Mouse (Mus musculus) lung, postnatal 14 days (tissue): Measurements from ENCODE around the gene Rnf135.
"Not testable (repeated sequence)": the region's sequence is repeated elsewhere in the genome, so short reads cannot be mapped to it uniquely, and the experiment has no call there.

ENCODE experiments used
- DNase-seq: peaks from one replicate; pipeline ENCODE4 v3.0.0; 2021

Rnf135 gene

GRCm38 (mm10) chr11:80183705-80184255 is at the start of gene Rnf135:
Rnf135 (plus strand) TSS chr11:80183851.
- peak; percentile 95 for DNase-seq

- DNase-seq, result no peak
These were observed 48.9 kb upstream of the Rnf135 start for GRCm38 (mm10) chr11:80134744-80135143.

GRCm38 (mm10) chr11:80135954-80136683 is 47.5 kb upstream of the Rnf135 start:
- DNase-seq, result no peak

GRCm38 (mm10) chr11:80136786-80137185 is 46.9 kb upstream of the Rnf135 start:
- DNase-seq, result no peak

GRCm38 (mm10) chr11:80137773-80138172 is 45.9 kb upstream of the Rnf135 start:
- no peak for DNase-seq

GRCm38 (mm10) chr11:80141825-80142521 is 41.7 kb upstream of the Rnf135 start, which contains the start of gene Tefm:
Tefm (minus strand) TSS chr11:80142175.
- peak; percentile 83 for DNase-seq

- DNase-seq, result no peak
These were observed 40.8 kb upstream of the Rnf135 start for GRCm38 (mm10) chr11:80142872-80143271.

GRCm38 (mm10) chr11:80145787-80146275 is 37.8 kb upstream of the Rnf135 start:
- no peak for DNase-seq

GRCm38 (mm10) chr11:80147748-80148147 is 35.9 kb upstream of the Rnf135 start:
- DNase-seq, result no peak

- no peak for DNase-seq
These were observed 35.3 kb upstream of the Rnf135 start for GRCm38 (mm10) chr11:80148313-80148712.

- DNase-seq, result not testable (repeated sequence)
These were observed 34.7 kb upstream of the Rnf135 start for GRCm38 (mm10) chr11:80148974-80149373.

- no peak for DNase-seq
These were observed 34.1 kb upstream of the Rnf135 start for GRCm38 (mm10) chr11:80149412-80150023.

- DNase-seq, result no peak
These were observed 33.1 kb upstream of the Rnf135 start for GRCm38 (mm10) chr11:80150566-80150965.

- DNase-seq, result no peak
These were observed 32.1 kb upstream of the Rnf135 start for GRCm38 (mm10) chr11:80151541-80151940.

GRCm38 (mm10) chr11:80152376-80152775 is 31.3 kb upstream of the Rnf135 start:
- DNase-seq, result no peak

GRCm38 (mm10) chr11:80153857-80154495 is 29.7 kb upstream of the Rnf135 start, which contains the start of gene Adap2:
Adap2 (plus strand) TSS chr11:80154105.
- DNase-seq, result peak; percentile 95

- DNase-seq, result no peak
These were observed 29.1 kb upstream of the Rnf135 start for GRCm38 (mm10) chr11:80154501-80154900.

GRCm38 (mm10) chr11:80155541-80155940 is 28.1 kb upstream of the Rnf135 start:
- DNase-seq, result no peak

GRCm38 (mm10) chr11:80155961-80156360 is 27.7 kb upstream of the Rnf135 start:
- DNase-seq, result no peak

- no peak for DNase-seq
These were observed 26.8 kb upstream of the Rnf135 start for GRCm38 (mm10) chr11:80156841-80157240.

GRCm38 (mm10) chr11:80159018-80159417 is 24.6 kb upstream of the Rnf135 start:
- no peak for DNase-seq

GRCm38 (mm10) chr11:80161041-80161440 is 22.6 kb upstream of the Rnf135 start:
- no peak for DNase-seq
